Mouse (Mus musculus) spleen, adult 2 months (tissue): Measurements from ENCODE around the gene Spo11.

Source experiments
- CTCF ChIP-seq: fragments of 200-500 bp; IDR thresholded peaks from 2 replicates; pipeline ENCODE4 v1.5.1; 2011; ENCODE audit warnings: mild to moderate bottlenecking, inconsistent platforms; ENCODE audit not compliant: insufficient read depth, insufficient read length, insufficient replicate concordance; ENCODE audit errors: extremely low read depth
- POLR2A ChIP-seq: fragments of 200-500 bp; IDR thresholded peaks from 2 replicates; pipeline ENCODE4 v1.6.1; 2011; ENCODE audit warnings: low read depth, low read length, inconsistent platforms

DNA sequence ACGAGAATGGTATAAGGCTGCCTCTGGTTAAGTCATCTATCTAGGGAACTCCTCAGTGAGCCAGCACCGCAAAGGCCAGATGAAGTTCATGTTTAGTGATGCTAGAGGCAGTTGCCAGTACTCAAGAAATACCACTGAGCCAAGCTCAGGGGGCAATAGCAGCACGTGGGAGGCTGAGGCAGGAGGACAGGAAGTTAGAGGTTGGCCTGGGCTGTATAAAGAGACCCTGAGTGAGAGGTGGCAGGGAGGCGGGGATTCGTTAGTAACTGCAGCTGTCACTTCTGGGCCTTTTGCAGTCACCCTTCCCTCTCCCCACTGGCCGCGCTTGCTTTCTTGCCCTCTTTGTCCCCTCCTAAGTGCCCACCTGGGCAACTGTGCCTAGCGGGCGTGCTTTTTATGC lies 41.8 kb downstream of the Spo11 start:
- no peak for TF ChIP-seq CTCF
- TF ChIP-seq POLR2A, result no peak
